Mouse (Mus musculus) thymus, adult 18-20 months (tissue): ENCODE measurements around the gene Gulp1.

Source experiments
- DNase-seq, 2 experiments: peaks; one replicate each; pipeline ENCODE4 v3.0.0; 2022; ENCODE audit warnings: mixed read lengths in 2 of 2

Gulp1 gene

GRCm38 (mm10) chr1:44741256-44741655 is 189.9 kb downstream of the Gulp1 start:
- DNase-seq = no peak

DNA sequence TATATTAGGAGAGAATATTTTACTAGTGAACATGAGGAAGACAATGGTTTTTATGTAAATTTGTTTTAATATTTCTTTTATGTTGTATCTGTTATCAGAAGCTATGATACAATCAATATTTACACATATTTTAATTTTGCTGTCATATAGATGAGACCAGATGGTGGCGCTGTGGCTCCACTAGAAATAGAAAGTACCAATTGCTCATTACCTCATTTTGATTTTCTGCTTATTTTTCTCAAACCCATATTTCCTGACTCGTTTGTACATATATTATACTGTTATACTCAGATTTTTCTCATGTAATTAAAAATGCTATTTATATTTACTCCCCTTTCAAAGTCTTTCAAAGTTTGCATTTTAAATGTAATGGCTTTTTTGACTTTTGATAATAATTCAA is 194.4 kb downstream of the Gulp1 start:
- DNase-seq = no peak

DNA sequence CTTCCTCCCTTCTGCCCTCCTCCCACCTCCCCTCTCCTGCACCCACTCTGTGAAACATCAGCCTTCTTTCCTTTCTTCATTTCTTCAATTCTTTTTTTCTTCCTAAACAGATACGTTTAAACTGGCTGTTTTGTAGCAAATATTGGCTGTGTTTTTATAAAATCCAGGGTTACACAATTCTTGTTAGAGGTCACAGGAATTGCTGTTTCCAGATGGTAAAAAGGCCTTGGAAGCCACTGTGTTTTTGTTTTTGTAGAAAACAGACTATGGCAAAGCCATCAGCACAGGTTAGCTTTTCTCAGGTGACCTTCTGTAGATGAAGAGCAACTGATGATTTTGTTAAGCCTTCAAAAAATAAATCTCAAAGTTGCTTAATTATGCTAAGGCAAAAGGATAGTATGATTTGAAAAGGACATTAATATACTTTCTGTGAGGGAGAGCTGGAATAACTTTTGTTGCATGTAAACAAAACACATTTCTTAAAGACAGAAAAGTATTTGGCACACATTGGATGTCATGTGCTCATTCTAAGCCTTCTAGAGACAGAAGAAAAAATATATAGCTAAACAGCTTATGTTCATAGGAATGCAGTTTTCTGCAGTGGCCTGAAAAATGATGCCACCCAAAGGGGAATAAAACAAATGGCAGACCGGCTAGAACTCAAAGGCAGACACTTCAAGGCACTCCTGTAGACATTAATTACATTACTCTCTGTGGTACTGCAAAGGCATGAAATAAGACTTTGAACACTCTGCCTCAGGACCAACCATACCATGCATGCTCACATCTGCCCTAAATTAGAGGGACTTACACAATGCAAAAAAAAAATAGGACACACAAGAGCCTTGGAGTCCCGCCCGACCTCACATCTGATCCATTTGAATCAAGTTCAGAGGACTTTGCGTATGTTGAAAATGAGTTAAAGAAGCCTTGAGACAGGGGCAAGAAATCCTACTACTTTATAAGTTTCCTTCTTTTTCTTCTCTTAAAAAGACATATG is 199.7 kb downstream of the Gulp1 start:
- DNase-seq = no peak

DNA sequence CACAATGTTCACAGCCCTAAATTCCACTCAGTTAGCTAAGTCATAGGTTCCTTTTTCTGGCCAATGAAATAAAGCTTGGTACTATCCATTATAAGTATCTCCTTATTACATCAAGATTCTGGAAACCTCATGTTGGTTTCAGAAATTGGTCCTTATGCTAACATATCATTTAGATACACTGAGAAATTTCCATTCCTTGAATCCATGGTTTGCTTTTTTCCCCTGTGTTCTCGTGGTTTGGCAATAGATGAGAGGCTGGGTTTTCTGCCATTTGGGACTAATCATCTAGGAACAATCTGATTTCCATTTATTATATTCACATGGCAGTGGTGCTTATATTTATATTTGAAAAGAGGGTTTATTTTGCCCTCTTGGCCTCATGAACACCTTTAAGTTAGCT is 226.9 kb downstream of the Gulp1 start:
- no peak for DNase-seq

- DNase-seq = no peak
Measured at GRCm38 (mm10) chr1:44803594-44804372, 252.5 kb downstream of the Gulp1 start.

GRCm38 (mm10) chr1:44806368-44806767 is 255.1 kb downstream of the Gulp1 start:
- no peak for DNase-seq

DNA sequence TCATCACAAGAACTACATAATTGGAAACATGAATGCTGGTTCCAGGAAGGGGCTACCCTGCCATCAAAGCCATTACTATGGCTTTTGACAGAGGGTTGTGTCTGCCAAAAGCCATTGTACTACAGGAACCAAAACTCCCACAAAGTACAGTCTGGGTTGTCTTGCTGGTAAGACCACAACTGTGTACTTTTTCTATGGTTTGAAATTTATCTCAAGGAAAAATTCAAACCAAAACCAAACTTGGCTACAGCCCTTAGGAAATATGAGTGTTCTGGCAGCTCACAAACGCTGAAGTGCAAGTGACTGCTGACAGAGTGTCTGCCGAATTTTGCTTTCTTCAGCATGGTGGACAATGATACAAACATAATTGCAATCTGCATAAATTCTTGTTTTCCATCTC is 259.0 kb downstream of the Gulp1 start:
- DNase-seq = no peak

DNA sequence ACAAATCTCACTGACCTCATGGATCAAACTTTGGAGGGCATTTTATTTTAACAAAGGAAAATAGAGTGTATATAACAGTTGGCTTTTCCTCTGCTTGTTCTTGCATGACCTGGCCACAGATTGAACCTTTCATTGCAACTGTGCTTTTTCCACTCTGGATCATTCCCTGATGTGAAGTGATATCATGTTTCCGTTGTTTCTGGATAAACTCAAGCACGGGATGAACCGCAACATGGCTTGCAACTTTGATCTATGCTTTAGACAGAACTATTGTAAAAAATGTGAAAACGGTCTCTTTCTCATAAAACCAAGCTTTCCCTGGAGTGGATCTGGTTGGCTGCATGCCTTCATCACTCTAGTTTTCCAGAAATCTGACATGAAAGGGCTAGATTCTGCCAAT is 282.6 kb downstream of the Gulp1 start:
- no peak for DNase-seq
